Mouse (Mus musculus): ENCODE data around the gene Acot12. TPM values are rescaled to one million over a fixed set of nuclear protein-coding genes. Genes with fewer than 3 reads are reported as not detected.

The Acot12 gene
- polyA plus RNA-seq, 1 experiment from 2014 or later = not detected

DNA sequence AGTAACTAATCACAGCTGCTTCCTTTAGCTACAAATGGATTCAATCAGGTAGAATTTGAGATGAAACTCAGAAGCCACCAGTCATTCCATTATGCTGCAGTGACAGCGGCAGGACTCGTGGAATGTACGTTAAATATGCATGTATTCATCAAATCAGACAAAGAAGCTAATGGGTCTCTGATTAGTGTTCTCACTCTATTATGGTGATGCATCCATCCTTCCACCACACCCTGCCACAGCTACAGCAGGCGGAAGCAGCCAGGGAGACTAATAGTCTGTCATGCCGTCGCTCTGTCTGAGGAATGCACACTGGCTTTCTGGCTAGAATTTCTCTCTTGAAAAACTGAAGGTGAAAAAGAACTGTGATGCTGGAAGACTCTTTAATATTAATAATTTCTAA is 54.7 kb downstream of the Acot12 start:
- Histone ChIP-seq H3K4me1 (replicated peaks) (no peaks in the 10 kb centered on the region), H3K36me3 (peaks cover 70% of the 10 kb centered on the region), H3K4me2 (no peak overlapping the region), H3K9me3 (replicated peaks) (peaks cover 3% of the 10 kb centered on the region; the same call in 1 of the 2 replicates), H3K27ac (ENCODE audit: poor library complexity, severe bottlenecking) (no peak overlapping the region), H3K9ac (no peak overlapping the region), H3K27me3 (replicated peaks) (no peaks in the 10 kb centered on the region), H3K4me3 (no peak overlapping the region)
- ATAC-seq (ENCODE audit: insufficient number of reproducible peaks, low FRiP score) = no peak
- 91% methylated on average over 6 of the region's 6 CpGs for WGBS

DNA sequence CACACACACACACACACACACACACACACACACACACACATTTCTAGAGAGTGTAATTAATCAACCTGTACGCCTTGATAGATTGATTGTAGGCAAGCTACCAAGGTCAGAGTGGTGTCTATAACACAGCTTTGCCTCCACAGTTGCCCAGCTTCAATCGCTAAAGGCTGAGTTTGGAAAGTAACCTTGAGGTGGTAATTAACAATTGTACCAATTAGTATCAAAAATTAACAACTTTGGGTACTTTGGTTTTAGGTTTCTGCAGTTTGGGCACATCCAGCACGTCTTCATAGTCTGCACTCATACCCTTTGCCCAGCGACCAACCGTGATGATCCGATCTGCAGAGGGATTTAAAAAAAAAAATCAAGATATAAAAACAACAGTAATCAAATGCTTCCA is 55.6 kb downstream of the Acot12 start:
- Histone ChIP-seq H3K4me3 (no peak overlapping the region), H3K9me3 (replicated peaks) (peaks cover 3% of the 10 kb centered on the region; the same call in 1 of the 2 replicates), H3K4me2 (no peak overlapping the region), H3K27me3 (replicated peaks) (no peaks in the 10 kb centered on the region), H3K27ac (ENCODE audit: poor library complexity, severe bottlenecking) (no peak overlapping the region), H3K9ac (no peak overlapping the region), H3K4me1 (replicated peaks) (0 out of 2 replicates have a peak, but pooled peaks cover 2% of the 10 kb centered on the region), H3K36me3 (peaks cover 78% of the 10 kb centered on the region)
- 88% methylated on average over 6 of the region's 6 CpGs for WGBS
- ATAC-seq (ENCODE audit: insufficient number of reproducible peaks, low FRiP score) = no peak

DNA sequence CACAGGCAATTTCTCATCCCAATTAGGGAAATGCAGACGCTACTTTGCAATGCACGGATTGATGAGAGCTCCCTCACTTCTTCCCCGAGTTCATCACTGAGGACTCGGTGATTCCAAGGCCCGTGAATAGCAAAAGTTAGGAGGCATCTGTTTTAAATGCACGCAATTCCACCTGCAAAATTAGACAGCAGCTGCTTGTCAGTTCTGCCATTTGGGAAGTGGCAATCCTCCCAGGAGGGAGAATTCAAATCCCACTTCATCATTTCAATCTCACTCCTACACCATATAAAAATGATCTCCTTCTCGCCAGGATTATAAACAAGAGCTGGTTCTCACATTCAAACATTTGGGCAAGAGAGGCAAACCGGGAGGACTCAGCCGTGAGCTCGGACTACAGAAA is 56.1 kb downstream of the Acot12 start:
- H3K9me3 ChIP-seq (replicated peaks) = peaks cover 3% of the 10 kb centered on the region; the same call in 1 of the 2 replicates
- no peak for ATAC-seq (ENCODE audit: insufficient number of reproducible peaks, low FRiP score)
- no peak overlapping the region for H3K9ac ChIP-seq
- 0 out of 2 replicates have a peak, but pooled peaks cover 2% of the 10 kb centered on the region for H3K4me1 ChIP-seq (replicated peaks)
- no peak overlapping the region for H3K4me3 ChIP-seq
- H3K36me3 ChIP-seq = peaks cover 79% of the 10 kb centered on the region
- H3K4me2 ChIP-seq = no peak overlapping the region
- H3K27ac ChIP-seq (ENCODE audit: poor library complexity, severe bottlenecking) = no peak overlapping the region
- 90% methylated on average over 10 of the region's 10 CpGs for whole genome bisulfite sequencing
- no peaks in the 10 kb centered on the region for H3K27me3 ChIP-seq (replicated peaks)

DNA sequence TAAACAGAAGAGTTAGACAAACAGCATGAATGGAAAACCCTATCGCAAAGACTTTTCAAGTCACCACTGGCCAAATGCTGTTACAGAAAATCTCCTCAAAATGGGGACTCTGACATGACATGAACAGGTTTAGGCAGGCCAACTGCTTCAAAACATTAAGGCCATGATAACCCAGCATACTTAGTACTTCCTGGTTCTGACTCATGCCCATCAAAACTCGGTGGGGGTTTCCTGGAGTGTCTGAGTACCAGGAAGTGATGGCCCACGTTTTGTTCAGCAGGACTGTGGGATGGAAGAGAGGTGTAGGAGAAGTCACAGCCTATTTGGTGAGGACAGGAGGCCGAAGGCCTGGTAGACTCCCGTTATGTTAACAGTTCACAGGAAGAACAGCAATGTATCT is 60.4 kb downstream of the Acot12 start:
- Histone ChIP-seq H3K9ac (no peak overlapping the region), H3K9me3 (replicated peaks) (no peaks in the 10 kb centered on the region), H3K4me3 (no peak overlapping the region), H3K4me2 (no peak overlapping the region), H3K27me3 (replicated peaks) (no peaks in the 10 kb centered on the region), H3K4me1 (replicated peaks) (peaks cover 5% of the 10 kb centered on the region; the same call in 1 of the 2 replicates), H3K36me3 (peaks cover 65% of the 10 kb centered on the region), H3K27ac (ENCODE audit: poor library complexity, severe bottlenecking) (no peak overlapping the region)
- ATAC-seq (ENCODE audit: insufficient number of reproducible peaks, low FRiP score) = no peak
- 69% methylated on average over 5 of the region's 5 CpGs for WGBS

DNA sequence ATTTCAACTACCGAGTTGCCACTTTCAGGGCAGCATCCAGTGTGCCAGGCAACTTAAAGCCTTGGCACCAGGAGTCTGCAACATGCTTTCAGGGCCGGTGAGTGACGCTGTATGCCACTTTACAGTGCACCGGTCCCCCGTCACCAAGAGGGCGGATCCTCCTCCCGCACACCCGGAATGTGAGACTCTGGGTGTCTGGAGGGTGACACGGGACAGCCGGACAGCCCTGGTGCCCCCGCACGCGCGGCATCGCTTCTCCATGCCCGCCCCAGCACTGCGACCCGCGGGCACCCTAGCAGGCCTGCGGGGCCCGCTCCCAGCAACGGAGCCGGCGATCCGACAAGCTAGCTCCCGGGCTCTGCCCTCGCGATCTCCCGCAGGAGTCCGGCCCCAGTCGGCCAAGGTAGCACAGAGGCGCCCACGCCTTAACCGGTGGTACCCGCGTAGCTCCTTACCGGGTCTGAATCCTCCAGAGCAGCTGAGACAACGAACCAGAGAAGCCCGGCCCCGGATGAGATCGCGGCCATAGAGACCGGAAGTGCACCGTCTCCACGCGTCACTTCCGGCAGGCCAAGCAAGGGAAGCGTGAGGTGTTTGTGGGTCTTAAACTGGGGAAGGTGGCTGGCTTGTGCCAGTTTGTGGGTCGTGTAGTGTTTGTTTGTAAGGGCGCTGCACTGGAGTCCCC is 66.0 kb downstream of the Acot12 start, which contains the start of gene Zcchc9:
Gene Zcchc9, minus strand, starts transcription at position 551 of the 685 bp plus-strand sequence.
- H3K9ac ChIP-seq = peak within 1 kb of the TSS; percentile 98
- no peaks in the 10 kb centered on the region for H3K27me3 ChIP-seq (replicated peaks)
- H3K4me1 ChIP-seq (replicated peaks) = peaks cover 7% of the 10 kb centered on the region
- peak; percentile 97 for ATAC-seq (ENCODE audit: insufficient number of reproducible peaks, low FRiP score)
- WGBS = under 1% methylated on average over 50 of the region's 50 CpGs
- H3K36me3 ChIP-seq = peaks cover 17% of the 10 kb centered on the region
- peak within 1 kb of the TSS; percentile 79 for H3K4me2 ChIP-seq
- peak within 1 kb of the TSS; percentile 95 for H3K4me3 ChIP-seq
- H3K27ac ChIP-seq (ENCODE audit: poor library complexity, severe bottlenecking) = peak within 1 kb of the TSS; percentile 95
- H3K9me3 ChIP-seq (replicated peaks) = no peaks in the 10 kb centered on the region

DNA sequence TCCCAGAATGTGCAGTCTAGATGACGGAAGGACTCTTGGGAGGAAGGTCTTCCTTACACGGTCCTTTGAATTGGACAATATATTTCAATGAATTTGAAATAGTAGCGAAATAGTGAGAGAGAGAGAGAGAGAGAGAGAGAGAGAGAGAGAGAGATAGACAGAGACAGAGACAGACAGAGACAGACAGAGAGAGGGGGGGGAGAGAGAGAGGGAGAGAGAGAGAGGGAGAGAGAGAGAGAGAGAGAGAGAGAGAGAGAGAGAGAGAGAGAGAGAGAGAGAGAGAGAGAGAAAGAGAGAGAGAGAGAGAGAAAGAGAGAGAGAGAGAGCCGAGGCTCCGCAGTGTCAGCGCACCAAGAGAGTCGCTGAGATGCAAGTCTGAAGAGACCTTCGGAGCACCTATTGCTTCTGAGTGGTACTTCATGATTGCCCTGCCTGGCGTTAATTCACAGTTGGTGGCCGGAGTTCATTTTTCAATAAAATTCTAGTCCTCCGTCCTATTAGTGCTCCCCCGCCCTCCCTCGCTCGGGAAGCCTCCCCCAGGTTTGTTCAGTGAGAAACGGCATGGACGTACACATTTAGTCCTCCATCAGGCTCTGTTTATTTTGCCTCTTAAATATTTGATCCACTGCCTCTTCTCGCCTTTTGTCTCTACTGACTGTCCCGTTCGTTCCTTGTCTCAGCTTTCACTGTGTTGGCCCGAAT is 66.7 kb downstream of the Acot12 start:
- Histone ChIP-seq H3K36me3 (peaks cover 17% of the 10 kb centered on the region), H3K4me1 (replicated peaks) (peaks cover 7% of the 10 kb centered on the region), H3K27ac (ENCODE audit: poor library complexity, severe bottlenecking) (peak overlapping the region; percentile 95), H3K4me3 (peak overlapping the region; percentile 95), H3K4me2 (peak overlapping the region; percentile 79), H3K9me3 (replicated peaks) (0 out of 2 replicates have a peak, but pooled peaks cover under 1% of the 10 kb centered on the region), H3K9ac (peak overlapping the region; percentile 98), H3K27me3 (replicated peaks) (no peaks in the 10 kb centered on the region)
- 39% methylated on average over 20 of the region's 20 CpGs for WGBS
- 0 out of 2 replicates have a peak, but pooled peaks have one; percentile 53 for ATAC-seq (ENCODE audit: insufficient number of reproducible peaks, low FRiP score)

DNA sequence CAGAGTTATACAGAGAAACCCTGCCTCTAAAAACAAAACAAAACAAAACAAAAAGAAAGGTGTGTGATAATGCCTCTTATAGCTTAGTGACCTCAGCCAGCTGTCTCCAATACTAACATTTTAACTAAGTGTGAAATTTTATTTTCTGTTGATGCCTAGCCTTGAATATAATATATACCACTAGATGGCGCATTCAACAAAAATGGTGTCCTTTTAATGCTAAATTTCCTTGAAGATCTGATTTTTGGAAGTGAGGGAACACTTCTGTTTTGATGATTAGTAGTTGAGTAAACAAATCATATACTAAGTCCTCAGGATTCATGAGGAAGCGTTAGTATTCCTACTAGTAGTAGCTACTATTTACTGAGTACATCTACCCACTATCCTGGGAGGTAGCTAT is 68.2 kb downstream of the Acot12 start:
- Histone ChIP-seq H3K4me2 (no peak overlapping the region), H3K36me3 (peaks cover 13% of the 10 kb centered on the region), H3K27me3 (replicated peaks) (no peaks in the 10 kb centered on the region), H3K4me3 (no peak overlapping the region), H3K9me3 (replicated peaks) (0 out of 2 replicates have a peak, but pooled peaks cover 7% of the 10 kb centered on the region), H3K4me1 (replicated peaks) (peaks cover 7% of the 10 kb centered on the region), H3K9ac (no peak overlapping the region), H3K27ac (ENCODE audit: poor library complexity, severe bottlenecking) (no peak overlapping the region)
- WGBS = 47% methylated on average over 2 of the region's 2 CpGs
- ATAC-seq (ENCODE audit: insufficient number of reproducible peaks, low FRiP score) = no peak

DNA sequence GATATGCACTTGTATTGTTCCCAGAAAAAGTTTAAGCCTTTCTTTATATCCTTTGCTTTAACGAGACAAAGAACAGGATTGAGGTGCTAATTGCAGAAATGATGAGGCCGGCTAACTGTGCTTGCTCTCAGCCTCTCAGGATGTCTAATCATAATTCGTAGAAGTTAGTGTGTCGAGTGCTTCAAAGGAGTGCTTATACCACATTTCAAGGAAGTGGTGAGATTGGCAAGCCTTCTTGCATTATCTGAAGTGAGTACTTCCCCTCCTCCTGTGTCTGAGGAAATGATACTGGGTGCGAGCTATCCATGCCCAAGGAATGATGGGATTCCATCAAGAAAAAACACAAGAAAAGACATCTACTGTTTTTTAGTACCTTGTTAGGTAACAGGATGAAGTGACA is 73.4 kb downstream of the Acot12 start:
- H3K27ac ChIP-seq (ENCODE audit: poor library complexity, severe bottlenecking) = no peak overlapping the region
- ATAC-seq (ENCODE audit: insufficient number of reproducible peaks, low FRiP score) = no peak
- no peaks in the 10 kb centered on the region for H3K4me1 ChIP-seq (replicated peaks)
- no peak overlapping the region for H3K9ac ChIP-seq
- no peak overlapping the region for H3K4me3 ChIP-seq
- no peaks in the 10 kb centered on the region for H3K36me3 ChIP-seq
- WGBS = 79% methylated on average over 5 of the region's 5 CpGs
- H3K9me3 ChIP-seq (replicated peaks) = 0 out of 2 replicates have a peak, but pooled peaks cover 7% of the 10 kb centered on the region
- H3K27me3 ChIP-seq (replicated peaks) = no peaks in the 10 kb centered on the region
- H3K4me2 ChIP-seq = no peak overlapping the region

DNA sequence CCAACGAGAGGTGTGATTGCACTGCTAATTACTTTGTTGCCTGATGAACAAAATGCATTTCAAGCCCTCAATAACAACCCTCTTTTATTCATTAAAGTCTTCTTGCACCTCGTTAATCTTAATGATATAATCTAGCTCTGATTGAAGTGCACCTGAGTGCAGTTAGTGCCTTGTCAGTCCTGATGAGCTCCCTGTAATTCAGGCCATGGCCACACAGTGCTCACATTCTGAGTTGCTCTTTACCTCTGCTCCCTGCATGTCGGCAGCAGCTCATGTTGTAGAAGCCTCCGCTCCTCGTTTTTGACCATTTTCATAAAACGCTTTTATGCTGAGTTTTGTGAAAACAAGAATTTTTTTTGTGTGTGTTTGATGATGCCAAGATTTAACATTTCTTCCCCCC is 82.4 kb downstream of the Acot12 start:
- H3K4me3 ChIP-seq = no peak overlapping the region
- no peak overlapping the region for H3K4me2 ChIP-seq
- H3K27me3 ChIP-seq (replicated peaks) = no peaks in the 10 kb centered on the region
- no peak for ATAC-seq (ENCODE audit: insufficient number of reproducible peaks, low FRiP score)
- H3K9me3 ChIP-seq (replicated peaks) = no peaks in the 10 kb centered on the region
- no peak overlapping the region for H3K27ac ChIP-seq (ENCODE audit: poor library complexity, severe bottlenecking)
- no peaks in the 10 kb centered on the region for H3K4me1 ChIP-seq (replicated peaks)
- H3K36me3 ChIP-seq = no peaks in the 10 kb centered on the region
- WGBS = 79% methylated on average over 6 of the region's 6 CpGs
- no peak overlapping the region for H3K9ac ChIP-seq

DNA sequence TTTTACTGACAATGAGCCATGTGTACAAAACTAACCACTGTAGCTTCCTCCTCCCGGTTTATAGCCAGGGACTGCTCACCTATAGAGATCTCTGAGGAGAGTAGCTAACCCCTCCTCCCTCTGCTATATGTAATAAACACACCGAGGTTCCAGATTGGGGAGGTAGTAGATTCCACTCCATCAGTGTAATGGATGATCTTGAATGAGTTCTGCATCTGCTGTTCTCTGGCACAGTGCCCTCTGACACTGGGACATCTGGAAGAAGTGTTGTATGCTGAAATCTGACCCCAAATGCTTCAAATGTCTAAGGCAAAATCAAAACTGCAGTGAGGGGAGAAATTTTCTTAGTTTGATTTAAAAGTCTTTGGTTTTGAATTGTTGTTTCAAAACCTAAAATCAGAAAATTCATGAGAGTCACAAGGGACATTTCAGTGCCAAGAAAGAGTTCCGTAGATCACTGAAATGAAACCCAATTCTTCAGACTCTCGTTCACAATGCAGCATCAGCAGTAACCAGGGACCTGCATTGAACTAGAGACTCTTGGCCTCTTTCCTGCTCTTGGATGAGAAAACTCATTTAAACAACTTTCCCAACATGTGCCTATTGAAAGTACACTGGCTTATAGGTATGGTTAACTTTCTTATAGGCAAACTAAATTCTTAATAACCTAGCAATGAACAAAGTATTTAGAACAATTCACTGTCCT is 83.7 kb downstream of the Acot12 start:
- Histone ChIP-seq H3K9ac (no peak overlapping the region), H3K36me3 (no peaks in the 10 kb centered on the region), H3K4me3 (no peak overlapping the region), H3K27me3 (replicated peaks) (no peaks in the 10 kb centered on the region), H3K9me3 (replicated peaks) (no peaks in the 10 kb centered on the region), H3K27ac (ENCODE audit: poor library complexity, severe bottlenecking) (no peak overlapping the region), H3K4me2 (no peak overlapping the region), H3K4me1 (replicated peaks) (no peaks in the 10 kb centered on the region)
- 80% methylated on average over 4 of the region's 4 CpGs for WGBS
- no peak for ATAC-seq (ENCODE audit: insufficient number of reproducible peaks, low FRiP score)

DNA sequence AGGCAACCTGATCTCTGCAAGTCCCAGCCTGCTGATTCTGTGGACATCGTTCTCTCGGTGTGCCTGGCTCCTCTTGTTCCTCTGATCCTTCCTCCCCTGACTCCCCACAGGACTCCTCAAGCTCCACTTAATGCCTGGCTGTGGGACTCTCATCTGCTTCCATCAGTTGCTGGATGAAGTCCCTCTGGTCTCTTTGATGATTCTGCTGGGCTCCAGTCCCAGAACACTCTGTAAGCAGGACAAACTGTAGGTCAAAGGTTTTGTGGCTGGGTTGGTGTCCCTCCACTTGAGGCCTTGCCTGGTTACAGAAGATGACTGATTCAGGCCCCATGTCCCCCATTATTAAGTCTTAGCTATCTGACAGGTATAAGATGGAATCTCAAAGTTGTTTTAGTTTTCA is 84.8 kb downstream of the Acot12 start:
- Histone ChIP-seq H3K27ac (ENCODE audit: poor library complexity, severe bottlenecking) (no peak overlapping the region), H3K4me2 (no peak overlapping the region), H3K9ac (no peak overlapping the region), H3K4me1 (replicated peaks) (no peaks in the 10 kb centered on the region), H3K9me3 (replicated peaks) (no peaks in the 10 kb centered on the region), H3K36me3 (no peaks in the 10 kb centered on the region), H3K27me3 (replicated peaks) (no peaks in the 10 kb centered on the region), H3K4me3 (no peak overlapping the region)
- 81% methylated on average over 2 of the region's 2 CpGs for WGBS
- no peak for ATAC-seq (ENCODE audit: insufficient number of reproducible peaks, low FRiP score)
